Mouse (Mus musculus) forebrain, embryonic 11.5 days (tissue): ENCODE measurements around the gene Cript. TPM values are rescaled to one million over a fixed set of nuclear protein-coding genes. Genes with fewer than 3 reads are reported as not detected.
"Not testable (repeated sequence)": the region's sequence is repeated elsewhere in the genome, so short reads cannot be mapped to it uniquely, and the experiment has no call there.

Experiments used
- ATAC-seq: fragments of 200-750 bp; cut with Nextera tagmentation; replicated peaks from 2 replicates; pipeline ENCODE4 v1.8.0; 2017; ENCODE audit warnings: moderate TSS enrichment; ENCODE audit not compliant: low FRiP score
- DNase-seq: peaks from one replicate; pipeline ENCODE4 v3.0.0-alpha.2; 2017; ENCODE audit warnings: low spot score
- H3K27ac ChIP-seq: fragments of 300-500 bp; sonication (generic); 2 replicates; pipeline ENCODE4 v1.5.1; 2014; ENCODE audit warnings: low read depth, low read length
- H3K27me3 ChIP-seq: fragments of 300-500 bp; sonication (generic); 2 replicates; pipeline ENCODE4 v1.6.1; 2014; ENCODE audit warnings: mild to moderate bottlenecking, low read length, mixed read lengths; ENCODE audit not compliant: control insufficient read depth, insufficient read depth
- H3K36me3 ChIP-seq: fragments of 300-500 bp; sonication (generic); 2 replicates; pipeline ENCODE4 v1.6.1; 2014; ENCODE audit warnings: mild to moderate bottlenecking, low read length, moderate library complexity, mixed read lengths; ENCODE audit not compliant: control insufficient read depth, insufficient read depth
- H3K4me1 ChIP-seq: fragments of 300-500 bp; sonication (generic); replicated peaks from 2 replicates; pipeline ENCODE4 v1.6.1; 2014; ENCODE audit warnings: low read length, mixed read lengths; ENCODE audit not compliant: control insufficient read depth, insufficient read depth
- H3K4me2 ChIP-seq: fragments of 300-500 bp; sonication (generic); 2 replicates; pipeline ENCODE4 v1.6.1; 2014; ENCODE audit warnings: low read depth, mild to moderate bottlenecking, low read length, moderate library complexity, mixed read lengths; ENCODE audit not compliant: severe bottlenecking
- H3K4me3 ChIP-seq: fragments of 300-500 bp; sonication (generic); 2 replicates; pipeline ENCODE4 v1.5.1; 2014; ENCODE audit warnings: low read depth, low read length
- H3K9ac ChIP-seq: fragments of 300-500 bp; sonication (generic); 2 replicates; pipeline ENCODE4 v1.6.1; 2014; ENCODE audit warnings: low read length
- H3K9me3 ChIP-seq: fragments of 300-500 bp; sonication (generic); 2 replicates; pipeline ENCODE4 v1.6.1; 2016; ENCODE audit warnings: low read length, mixed read lengths; ENCODE audit not compliant: control insufficient read depth
- WGBS: fragments of 180-500 bp; shearing (Covaris S2); extraction: QIAGEN DNeasy Blood & Tissue Kit; methylation state at CpG from one replicate; pipeline ENCODE4 v1.1.7; 2014; 5-methylcytosine and 5-hydroxymethylcytosine counted together
- polyA plus RNA-seq: library from polyadenylated mRNA; unstranded; fragments of >200 nt; fragmentation: Nextera tagmentation; extraction: Ambion mirVana; gene quantifications from 2 replicates; pipeline ENCODE4 v1.2.1, GENCODE M21; 2014

The Cript gene
- polyA plus RNA-seq, 1 experiment from 2014 or later = 169 TPM

- 34% methylated on average over 5 of the region's 5 CpGs for WGBS
- no peak for DNase-seq
Measured at GRCm38 (mm10) chr17:87055051-87055459, 29.7 kb downstream of the Cript start.

GRCm38 (mm10) chr17:87055663-87056062 lies 30.3 kb downstream of the Cript start:
- no peaks in the 10 kb centered on the region for H3K27me3 ChIP-seq
- H3K4me2 ChIP-seq = no peak overlapping the region
- no peak for DNase-seq
- H3K9me3 ChIP-seq = no peaks in the 10 kb centered on the region
- no peaks in the 10 kb centered on the region for H3K4me1 ChIP-seq
- H3K36me3 ChIP-seq = no peaks in the 10 kb centered on the region
- WGBS = 58% methylated on average over 1 of the region's 1 CpGs
- no peak overlapping the region for H3K4me3 ChIP-seq
- no peak overlapping the region for H3K9ac ChIP-seq
- ATAC-seq = no peak
- no peak overlapping the region for H3K27ac ChIP-seq

More at GRCm38 (mm10) chr17:87055051-87055459, 29.7 kb downstream of the Cript start:
- no peaks in the 10 kb centered on the region for H3K27me3 ChIP-seq
- H3K9ac ChIP-seq = no peak overlapping the region
- no peak overlapping the region for H3K4me2 ChIP-seq
- H3K27ac ChIP-seq = no peak overlapping the region
- no peak for ATAC-seq
- no peaks in the 10 kb centered on the region for H3K9me3 ChIP-seq
- no peaks in the 10 kb centered on the region for H3K4me1 ChIP-seq
- H3K4me3 ChIP-seq = no peak overlapping the region
- H3K36me3 ChIP-seq = no peaks in the 10 kb centered on the region

- Histone ChIP-seq H3K4me3 (no peak overlapping the region), H3K4me1 (no peaks in the 10 kb centered on the region), H3K9ac (no peak overlapping the region), H3K36me3 (no peaks in the 10 kb centered on the region), H3K9me3 (no peaks in the 10 kb centered on the region), H3K4me2 (no peak overlapping the region), H3K27ac (no peak overlapping the region), H3K27me3 (no peaks in the 10 kb centered on the region)
- DNase-seq = no peak
- 91% methylated on average over 7 of the region's 7 CpGs for WGBS
- no peak for ATAC-seq
Measured at GRCm38 (mm10) chr17:87056761-87057160, 31.4 kb downstream of the Cript start.

- Histone ChIP-seq H3K9ac (no peak overlapping the region), H3K27me3 (no peaks in the 10 kb centered on the region), H3K9me3 (no peaks in the 10 kb centered on the region), H3K36me3 (no peaks in the 10 kb centered on the region), H3K27ac (no peak overlapping the region), H3K4me2 (no peak overlapping the region), H3K4me1 (no peaks in the 10 kb centered on the region), H3K4me3 (no peak overlapping the region)
- DNase-seq = no peak
- no peak for ATAC-seq
- WGBS = 76% methylated on average over 8 of the region's 8 CpGs
Measured at GRCm38 (mm10) chr17:87057486-87058266, 32.3 kb downstream of the Cript start.

- H3K36me3 ChIP-seq = no peaks in the 10 kb centered on the region
- H3K27ac ChIP-seq = no peak overlapping the region
- no peak overlapping the region for H3K9ac ChIP-seq
- no peaks in the 10 kb centered on the region for H3K27me3 ChIP-seq
- no peaks in the 10 kb centered on the region for H3K4me1 ChIP-seq
- no peak overlapping the region for H3K4me2 ChIP-seq
- no peaks in the 10 kb centered on the region for H3K9me3 ChIP-seq
- H3K4me3 ChIP-seq = no peak overlapping the region
- 89% methylated on average over 9 of the region's 9 CpGs for WGBS
- DNase-seq = no peak
- ATAC-seq = no peak
Measured at GRCm38 (mm10) chr17:87062639-87063038, 37.3 kb downstream of the Cript start.

- Histone ChIP-seq H3K4me1 (no peaks in the 10 kb centered on the region), H3K4me3 (no peak overlapping the region), H3K27me3 (no peaks in the 10 kb centered on the region), H3K9ac (no peak overlapping the region), H3K4me2 (no peak overlapping the region), H3K9me3 (no peaks in the 10 kb centered on the region), H3K27ac (no peak overlapping the region), H3K36me3 (no peaks in the 10 kb centered on the region)
- ATAC-seq = no peak
- DNase-seq = no peak
- WGBS = 85% methylated on average over 7 of the region's 7 CpGs
Measured at GRCm38 (mm10) chr17:87063461-87063860, 38.1 kb downstream of the Cript start.

- WGBS = 83% methylated on average over 6 of the region's 6 CpGs
- Histone ChIP-seq H3K9me3 (no peaks in the 10 kb centered on the region), H3K27ac (no peak overlapping the region), H3K27me3 (no peaks in the 10 kb centered on the region), H3K4me1 (no peaks in the 10 kb centered on the region), H3K36me3 (no peaks in the 10 kb centered on the region), H3K9ac (no peak overlapping the region), H3K4me2 (no peak overlapping the region), H3K4me3 (no peak overlapping the region)
- no peak for ATAC-seq
- no peak for DNase-seq
Measured at GRCm38 (mm10) chr17:87063969-87064368, 38.6 kb downstream of the Cript start.

GRCm38 (mm10) chr17:87068997-87069396 lies 43.6 kb downstream of the Cript start:
- H3K4me3 ChIP-seq = no peak overlapping the region
- WGBS = 93% methylated on average over 4 of the region's 4 CpGs
- no peaks in the 10 kb centered on the region for H3K4me1 ChIP-seq
- no peak for DNase-seq
- no peaks in the 10 kb centered on the region for H3K36me3 ChIP-seq
- no peaks in the 10 kb centered on the region for H3K9me3 ChIP-seq
- no peak overlapping the region for H3K9ac ChIP-seq
- no peak overlapping the region for H3K4me2 ChIP-seq
- no peak for ATAC-seq
- H3K27me3 ChIP-seq = no peaks in the 10 kb centered on the region
- H3K27ac ChIP-seq = no peak overlapping the region

- not testable (repeated sequence) for H3K27me3 ChIP-seq, H3K4me3 ChIP-seq, DNase-seq, H3K4me1 ChIP-seq, H3K9me3 ChIP-seq, H3K27ac ChIP-seq, H3K4me2 ChIP-seq, ATAC-seq, H3K36me3 ChIP-seq, H3K9ac ChIP-seq
- 94% methylated on average over 1 of the region's 1 CpGs for WGBS
Measured at GRCm38 (mm10) chr17:87072183-87072582, 46.8 kb downstream of the Cript start.
